Mouse (Mus musculus) cerebellum, adult (tissue): Measurements from ENCODE around the gene Plekha5.
A peak's percentile ranks its signal among the peaks of the same experiment; 100 is the strongest.
"Not testable (repeated sequence)": the region's sequence is repeated elsewhere in the genome, so short reads cannot be mapped to it uniquely, and the experiment has no call there.

Source experiments
- ATAC-seq: cut with Nextera tagmentation; 2 replicates; pipeline ENCODE4 v1.9.2; 2017; ENCODE audit warnings: mild to moderate bottlenecking, moderate library complexity, mixed read lengths; ENCODE audit not compliant: insufficient number of reproducible peaks, low FRiP score, low TSS enrichment

The Plekha5 gene

DNA sequence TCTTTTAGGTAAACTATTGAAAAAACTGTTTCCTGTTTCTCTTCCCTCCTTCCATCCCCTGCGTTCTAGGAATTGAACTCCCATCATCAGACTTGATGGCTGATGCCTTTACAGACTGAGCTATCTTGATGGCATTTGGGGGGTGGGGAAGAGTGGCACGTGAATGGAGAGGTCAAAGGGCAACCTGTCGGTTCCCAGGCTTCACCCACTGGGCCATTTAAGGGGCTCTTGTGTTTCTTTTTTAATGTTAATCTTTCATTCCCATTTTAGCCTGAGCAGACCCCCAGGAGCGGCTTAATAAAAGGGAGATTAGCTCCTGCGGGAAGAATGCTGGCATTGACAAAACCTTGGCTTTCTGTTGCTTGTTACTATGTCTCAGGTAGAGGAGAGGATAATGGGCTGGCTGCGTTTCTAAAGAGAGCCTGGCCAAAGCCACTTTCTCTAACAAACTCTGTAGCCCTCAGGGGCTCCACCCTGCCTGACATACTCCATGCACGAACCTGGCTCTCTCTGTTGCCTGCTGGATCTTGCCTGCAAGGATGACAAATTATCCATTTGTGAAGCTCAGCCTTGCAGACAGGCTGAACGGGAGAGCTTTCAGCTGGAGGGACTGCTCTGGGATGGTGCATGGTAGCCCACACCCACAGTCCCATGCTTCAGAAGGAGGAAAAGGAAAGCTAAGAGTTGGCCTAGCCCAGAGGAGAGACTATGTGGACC is 179.5 kb downstream of the Plekha5 start:
- no peak for ATAC-seq

- ATAC-seq, result not testable (repeated sequence)
Measured at GRCm38 (mm10) chr6:140605173-140605572, 181.3 kb downstream of the Plekha5 start.

GRCm38 (mm10) chr6:140605732-140606131 is 181.9 kb downstream of the Plekha5 start:
- ATAC-seq, result no peak

DNA sequence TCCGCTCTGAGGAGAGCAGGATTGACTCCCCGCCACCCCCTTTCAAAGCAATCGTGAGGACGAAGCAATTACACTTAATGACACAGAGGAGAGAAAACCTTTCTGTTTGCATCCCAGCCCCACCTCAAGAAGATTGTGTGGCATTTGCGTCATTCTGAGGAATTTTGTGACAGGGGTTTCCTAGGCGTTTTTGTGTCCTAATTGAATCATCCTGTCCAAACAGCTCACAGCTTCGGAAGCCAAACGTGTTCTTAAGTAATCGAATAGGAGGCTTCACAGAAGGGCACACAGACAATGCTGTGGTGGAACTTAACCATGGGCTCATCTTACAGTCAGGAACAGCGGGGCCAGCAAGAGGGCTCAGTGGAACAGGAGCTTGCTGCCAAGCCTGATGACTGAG is 182.7 kb downstream of the Plekha5 start:
- ATAC-seq, result no peak

DNA sequence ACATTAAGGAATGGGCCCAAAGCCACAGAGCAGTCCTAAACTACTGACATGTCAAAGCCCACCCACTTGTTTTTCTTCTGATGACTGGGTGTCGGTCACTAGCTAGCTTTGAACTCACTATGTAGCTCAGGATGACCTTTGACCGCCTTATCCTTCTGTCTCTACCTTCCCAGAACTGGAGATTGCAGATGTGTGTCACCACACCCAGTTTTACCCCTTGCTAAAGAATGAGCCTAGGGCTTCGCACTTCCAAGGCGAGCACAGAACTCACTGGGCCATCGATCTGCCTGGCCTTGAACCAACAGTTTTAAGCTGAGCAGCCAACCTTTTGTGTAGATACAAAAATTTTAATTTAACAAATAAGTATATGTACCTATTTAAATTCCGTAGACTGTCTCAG is 184.8 kb downstream of the Plekha5 start:
- ATAC-seq, result no peak

- no peak for ATAC-seq
Measured at GRCm38 (mm10) chr6:140609533-140609932, 185.7 kb downstream of the Plekha5 start.

- no peak for ATAC-seq
Measured at GRCm38 (mm10) chr6:140610117-140610516, 186.3 kb downstream of the Plekha5 start.

DNA sequence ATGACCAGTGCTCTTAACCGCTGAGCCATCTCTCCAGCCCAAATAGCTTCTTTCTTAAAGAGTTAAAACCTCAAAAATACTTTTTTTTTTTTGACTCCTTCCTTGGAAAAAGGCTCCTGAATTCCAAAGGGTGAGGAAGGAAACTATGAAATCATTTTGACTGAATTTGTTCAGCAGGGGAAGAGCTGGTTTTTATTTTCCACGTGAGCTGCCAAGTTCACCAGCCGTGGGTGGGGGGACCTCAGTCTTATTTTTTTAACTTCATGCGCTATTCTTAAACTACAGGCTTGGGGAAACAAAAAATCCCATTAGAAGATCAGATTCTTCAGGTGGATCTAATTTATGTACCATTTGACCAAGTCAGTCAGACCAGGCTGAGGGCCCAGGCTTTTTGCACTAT is 187.4 kb downstream of the Plekha5 start:
- no peak for ATAC-seq

DNA sequence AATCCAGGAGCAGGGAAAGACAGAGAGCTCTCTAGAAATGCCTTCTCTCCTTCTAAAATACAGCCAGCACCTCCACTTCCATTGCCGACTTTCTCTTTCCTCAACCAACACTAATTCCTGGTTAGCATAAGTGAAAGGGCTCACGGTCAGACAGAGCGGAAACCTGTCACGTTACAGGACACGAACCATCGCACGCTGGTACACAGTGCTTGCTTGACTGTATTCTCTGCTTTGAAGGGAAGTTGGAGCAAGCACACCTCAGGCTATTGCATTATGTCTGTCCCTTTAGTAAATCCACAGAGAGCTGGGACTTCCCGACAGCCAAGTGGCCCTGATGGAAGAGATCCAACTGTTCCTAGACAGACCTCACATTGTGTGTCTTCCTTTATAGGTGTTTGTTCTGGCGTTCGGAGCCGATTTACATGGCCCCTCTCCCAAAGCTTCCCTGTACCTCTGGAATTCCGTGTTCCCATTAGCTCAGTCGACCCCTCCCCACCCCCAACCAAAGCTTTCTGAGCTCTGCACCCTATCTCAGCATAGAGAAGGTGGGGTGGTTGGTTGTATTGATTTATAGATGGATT is 188.1 kb downstream of the Plekha5 start:
- ATAC-seq, result no peak

GRCm38 (mm10) chr6:140613822-140614221 is 190.0 kb downstream of the Plekha5 start:
- ATAC-seq, result no peak

GRCm38 (mm10) chr6:140614711-140615110 is 190.9 kb downstream of the Plekha5 start:
- no peak for ATAC-seq

DNA sequence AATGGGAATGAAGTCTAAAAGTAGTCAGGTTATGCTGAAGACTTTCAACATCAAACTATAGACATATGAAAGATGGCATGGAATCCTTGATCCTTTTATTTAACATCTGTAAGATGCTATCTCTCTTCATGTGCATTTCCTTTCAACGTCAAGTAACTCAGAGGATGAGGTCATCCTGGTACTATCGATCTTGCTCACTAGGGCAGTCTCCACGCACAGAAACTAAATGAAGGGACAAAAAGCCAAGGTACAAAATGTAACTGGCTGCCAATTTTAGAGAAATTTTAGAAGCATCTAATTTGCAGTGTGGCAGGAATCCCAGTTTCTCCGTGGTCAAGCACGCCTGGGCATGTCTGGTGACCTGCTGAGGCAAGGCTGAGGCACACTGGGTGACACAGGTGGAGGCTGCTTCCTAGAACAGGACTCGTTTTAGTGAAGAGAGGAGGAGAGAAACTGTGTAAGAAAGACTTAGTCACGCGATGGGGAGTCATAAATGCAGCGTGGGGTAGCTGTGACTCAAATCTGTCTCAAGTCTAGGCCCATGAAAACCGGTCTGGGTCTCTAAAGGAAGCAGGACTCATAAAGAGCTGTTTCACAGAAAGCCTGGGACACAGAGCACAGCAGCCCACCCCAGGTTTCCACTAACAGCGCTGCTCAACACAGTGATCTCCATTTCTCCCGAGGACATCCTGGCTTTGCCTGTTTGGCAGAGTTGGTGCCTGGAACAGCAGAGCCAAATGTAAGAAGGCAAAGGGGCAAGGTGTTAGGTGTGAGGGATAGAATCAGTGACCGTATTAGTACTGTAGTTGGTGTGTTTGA is 196.9 kb downstream of the Plekha5 start:
- ATAC-seq, result no peak

DNA sequence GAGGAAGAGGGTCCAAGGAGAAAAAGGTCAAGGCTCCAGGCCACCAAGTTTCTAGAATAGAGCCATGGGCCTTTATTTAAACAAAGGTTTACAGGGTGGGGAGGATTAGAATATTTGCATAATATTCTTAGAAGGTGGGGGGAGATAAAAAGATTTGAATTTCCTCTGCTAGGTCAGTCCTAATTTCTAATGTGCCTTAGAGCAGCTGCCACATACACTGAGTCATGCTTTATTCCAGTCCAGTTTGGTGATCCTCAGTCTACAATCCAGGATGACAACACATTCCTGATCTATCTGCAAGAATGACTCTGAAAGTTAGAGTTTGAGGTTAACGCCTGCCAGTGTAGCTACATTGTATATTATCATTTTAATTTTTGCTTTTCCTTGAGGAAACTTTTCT is 197.8 kb downstream of the Plekha5 start:
- ATAC-seq, result no peak

DNA sequence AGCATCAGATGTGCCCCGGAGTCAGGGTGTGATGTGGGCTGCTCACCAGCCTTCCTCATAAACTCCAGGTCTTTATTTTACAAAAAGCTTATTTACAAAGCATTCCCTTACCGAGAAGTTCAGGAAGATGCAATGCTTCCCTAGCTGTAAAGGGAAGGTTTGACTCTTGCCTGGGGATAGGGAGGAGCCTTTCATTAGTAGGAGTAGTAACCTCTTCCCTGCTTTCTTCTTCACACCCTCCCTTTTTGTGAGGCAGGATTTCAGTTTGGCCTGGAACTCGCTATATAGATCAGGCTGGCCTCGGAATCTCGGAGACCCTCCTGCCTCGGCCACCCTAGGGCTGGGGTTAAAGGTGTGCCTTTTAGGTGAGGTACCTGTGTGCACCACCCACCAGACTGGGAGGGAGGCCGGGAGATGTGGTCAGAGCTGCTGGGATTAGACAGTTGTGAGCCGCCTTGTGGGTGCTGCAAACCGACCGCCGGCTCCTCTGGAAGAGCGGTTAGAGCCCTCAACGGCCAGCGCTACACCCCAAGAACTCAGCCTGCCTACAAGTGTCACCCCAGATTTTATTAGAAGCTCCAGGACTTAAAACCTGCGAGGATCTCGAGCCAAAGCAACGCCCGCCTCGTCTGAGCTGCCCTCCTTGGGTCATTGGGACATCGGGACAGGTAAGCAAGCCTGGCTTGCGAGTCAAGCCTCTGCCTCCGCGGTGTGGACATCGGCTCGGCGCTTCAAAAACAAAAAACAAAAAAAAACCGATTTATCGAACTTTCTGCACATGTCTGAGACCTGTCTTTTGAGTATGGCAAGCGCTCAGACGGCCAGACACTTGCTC is 198.8 kb downstream of the Plekha5 start, which contains the start of gene Aebp2:
TSS of gene Aebp2 (plus strand) at position 273 of the 835 bp plus-strand sequence.
- peak; percentile 7; the same call in 1 of the 2 replicates for ATAC-seq

DNA sequence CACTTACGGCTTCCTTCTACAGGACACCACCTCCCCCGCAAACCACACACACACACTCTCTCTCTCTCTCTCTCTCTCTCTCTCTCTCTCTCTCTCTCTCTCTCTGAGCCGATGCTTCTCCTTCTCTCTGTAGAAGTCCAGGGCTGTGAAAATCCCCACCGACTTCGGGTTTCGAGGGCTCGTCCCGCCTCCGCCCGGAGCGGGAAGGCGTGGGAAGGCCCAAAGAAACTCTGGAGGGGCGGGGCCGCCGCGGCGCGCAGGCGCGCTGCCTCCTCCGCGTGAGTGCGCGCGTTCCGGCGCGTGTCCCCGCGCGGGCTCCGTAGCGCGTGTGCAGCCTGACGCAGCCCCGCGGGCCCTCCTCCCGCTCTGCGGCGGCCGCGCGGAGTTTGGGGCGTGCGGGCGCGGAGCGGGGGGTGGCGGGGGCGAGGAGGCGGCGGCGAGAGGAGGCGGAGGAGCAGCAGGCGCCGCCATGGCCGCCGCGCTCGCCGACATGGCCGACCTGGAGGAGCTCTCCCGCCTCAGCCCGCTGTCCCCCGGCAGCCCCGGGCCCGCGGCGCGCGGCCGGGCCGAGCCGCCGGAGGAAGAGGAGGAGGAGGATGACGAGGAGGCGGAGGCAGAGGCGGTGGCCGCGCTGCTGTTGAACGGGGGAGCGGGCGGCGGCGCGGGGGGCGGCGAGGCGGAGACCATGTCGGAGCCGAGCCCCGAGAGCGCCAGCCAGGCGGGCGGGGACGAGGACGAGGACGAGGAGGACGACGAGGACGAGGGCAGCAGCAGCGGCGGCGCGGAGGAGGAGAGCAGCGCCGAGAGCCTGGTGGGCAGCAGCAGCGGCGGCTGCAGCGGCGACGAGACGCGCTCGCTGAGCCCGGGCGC is 199.6 kb downstream of the Plekha5 start:
- peak; percentile 78 for ATAC-seq

DNA sequence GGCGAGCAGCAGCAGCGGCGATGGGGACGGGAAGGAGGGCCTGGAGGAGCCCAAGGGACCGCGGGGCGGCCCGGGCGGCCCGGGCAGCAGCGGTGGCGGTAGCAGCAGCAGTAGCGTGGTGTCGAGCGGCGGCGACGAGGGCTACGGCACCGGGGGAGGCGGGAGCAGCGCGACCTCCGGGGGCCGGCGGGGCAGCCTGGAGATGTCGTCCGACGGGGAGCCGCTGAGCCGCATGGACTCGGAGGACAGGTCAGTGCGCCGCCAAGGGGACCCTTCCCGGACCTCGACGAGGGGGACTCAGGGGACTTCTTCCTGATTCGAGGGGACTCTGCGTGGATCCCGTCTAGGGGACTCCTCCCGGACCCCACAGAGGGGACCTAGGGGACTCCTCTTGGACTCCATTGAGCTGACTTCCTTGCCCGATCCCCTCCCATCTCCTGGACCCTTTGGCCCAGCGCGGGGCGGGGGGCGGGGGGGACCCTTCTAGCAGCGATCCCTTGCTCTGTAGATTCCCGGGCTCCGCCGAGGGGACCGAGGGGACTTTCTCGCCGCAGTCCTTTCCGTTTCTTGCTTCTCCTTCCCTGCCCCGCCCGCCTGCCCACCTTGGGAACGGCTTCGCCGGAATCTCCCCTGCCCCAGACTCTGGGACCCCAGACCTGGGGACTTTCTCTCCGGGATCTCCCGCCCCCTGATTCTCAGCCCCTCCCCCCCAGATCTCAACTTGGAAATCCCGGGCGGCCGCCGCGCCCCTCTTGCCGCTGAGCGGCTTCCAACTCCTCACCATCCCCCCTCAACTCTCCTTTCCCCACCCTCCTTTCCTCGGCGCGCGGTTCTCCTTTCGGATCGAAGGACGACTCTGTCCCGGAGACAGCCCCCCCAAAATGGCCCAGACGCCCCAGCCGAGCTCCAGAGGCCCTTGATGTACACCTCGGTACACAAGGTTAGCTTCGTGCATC is 200.5 kb downstream of the Plekha5 start:
- no peak; the same call in none of the 2 replicates for ATAC-seq

- ATAC-seq, result no peak
Measured at GRCm38 (mm10) chr6:140629176-140629859, 205.5 kb downstream of the Plekha5 start.

- ATAC-seq, result no peak
Measured at GRCm38 (mm10) chr6:140630306-140630705, 206.5 kb downstream of the Plekha5 start.
